Mouse (Mus musculus) embryo, embryonic 11 days (tissue): Measurements from ENCODE around the gene Fkrp.

Experiments
- DNase-seq: peaks from one replicate; pipeline ENCODE4 v3.0.0-alpha.2; 2015

The Fkrp gene

DNA sequence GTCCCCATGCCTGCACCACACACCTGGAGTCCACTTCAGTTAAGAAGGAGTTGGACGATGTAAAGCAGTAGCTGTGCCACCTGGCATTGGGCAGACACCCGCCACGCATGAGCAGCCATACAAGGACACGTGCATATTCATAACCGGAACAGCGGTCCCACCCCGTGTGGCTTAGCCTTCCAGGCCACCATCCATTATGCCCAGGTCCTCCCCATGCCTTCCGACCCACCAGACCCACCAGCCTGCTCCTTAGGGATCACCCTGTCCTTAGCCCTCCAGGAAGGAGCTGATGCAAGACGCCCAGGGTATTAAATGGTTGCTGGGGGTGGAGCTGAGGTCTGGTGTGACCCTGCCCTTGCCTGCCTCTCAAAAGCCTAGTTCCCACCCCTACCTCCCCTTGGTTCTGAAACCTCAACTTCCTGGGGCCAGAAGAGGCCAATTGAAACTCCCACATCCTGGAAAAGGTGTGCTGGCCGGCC, 32.0 kb downstream of the Fkrp start:
- DNase-seq = no peak

DNA sequence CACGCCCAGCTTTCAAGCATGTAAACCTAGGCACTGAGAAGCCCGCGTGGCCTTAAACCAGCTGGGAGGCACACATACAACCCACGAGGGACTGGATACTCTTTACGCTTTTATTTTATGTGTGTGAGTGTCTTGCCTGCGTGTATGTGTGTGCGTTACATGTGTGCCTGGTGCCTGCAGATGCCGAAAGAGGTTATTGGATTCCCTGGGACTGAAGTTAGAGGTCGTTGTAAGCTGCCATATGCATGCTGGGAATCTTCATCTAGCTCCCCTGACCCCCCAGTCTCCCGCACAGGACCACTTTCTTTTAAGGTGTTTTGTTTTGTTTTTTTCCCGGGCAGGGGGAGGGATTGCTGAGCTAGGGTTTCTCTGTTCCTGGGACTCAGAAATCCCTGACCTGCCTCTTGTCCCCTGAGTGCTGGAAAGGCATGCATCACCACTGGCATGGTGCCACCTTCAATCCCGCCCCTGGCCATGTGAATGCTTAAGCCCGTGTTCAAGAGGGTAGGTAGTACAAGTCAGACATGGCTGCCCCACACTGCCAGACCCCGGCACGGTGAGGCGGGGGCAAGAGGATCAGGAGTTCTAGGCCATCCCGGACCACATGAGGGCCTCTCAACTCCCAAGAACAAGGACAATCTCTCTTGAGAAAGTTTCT, 32.6 kb downstream of the Fkrp start:
- DNase-seq = no peak

DNA sequence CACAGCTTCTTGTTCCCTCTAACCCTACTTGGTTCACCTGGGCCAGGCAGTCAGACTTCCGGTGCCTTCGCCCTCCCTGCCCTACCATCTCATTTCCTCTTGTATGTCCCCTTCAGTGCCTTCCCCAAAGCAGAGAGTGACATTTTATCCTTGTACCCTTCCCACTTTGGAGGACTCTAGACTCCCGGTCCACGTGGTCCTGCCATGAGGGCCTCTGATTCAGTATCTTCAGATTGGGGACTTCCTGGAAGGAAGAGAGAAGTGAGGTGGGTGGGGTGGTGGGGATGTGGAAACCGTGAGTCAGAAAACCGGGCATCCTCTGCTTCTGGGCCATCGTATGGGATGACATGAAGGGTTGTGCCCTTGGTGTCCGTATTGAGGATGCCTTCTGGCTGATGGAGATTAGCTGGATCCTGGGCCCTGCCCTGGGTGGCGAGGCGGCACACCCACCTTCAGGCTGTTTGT, 33.3 kb downstream of the Fkrp start:
- no peak for DNase-seq

DNA sequence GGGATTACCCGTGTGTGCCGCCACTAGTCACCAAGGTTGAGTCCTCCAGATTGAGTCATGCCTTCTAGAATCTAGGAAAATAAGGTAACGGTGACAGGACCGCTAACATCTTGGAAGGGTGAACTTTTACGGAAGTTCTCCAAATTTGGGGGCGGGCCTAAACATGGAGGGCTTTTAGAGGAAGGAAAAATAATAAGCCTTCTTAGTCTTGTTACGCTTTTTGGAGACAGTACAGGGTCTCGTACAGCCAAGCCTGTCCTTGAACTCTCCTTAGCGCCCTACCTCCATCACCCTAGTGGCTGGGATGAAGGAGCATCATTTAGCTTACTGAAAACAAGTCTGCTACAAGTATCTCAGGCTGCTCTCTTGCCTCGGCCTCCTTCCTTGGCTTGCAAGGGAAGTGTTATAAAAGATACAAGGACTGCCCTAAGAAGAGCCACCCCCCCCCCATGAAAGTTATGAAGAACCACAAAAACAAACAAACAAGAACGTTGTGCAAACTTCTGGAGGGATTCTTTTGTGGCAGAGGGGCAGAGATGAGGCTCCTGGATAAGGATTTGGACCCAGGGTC, 33.9 kb downstream of the Fkrp start:
- DNase-seq = no peak

DNA sequence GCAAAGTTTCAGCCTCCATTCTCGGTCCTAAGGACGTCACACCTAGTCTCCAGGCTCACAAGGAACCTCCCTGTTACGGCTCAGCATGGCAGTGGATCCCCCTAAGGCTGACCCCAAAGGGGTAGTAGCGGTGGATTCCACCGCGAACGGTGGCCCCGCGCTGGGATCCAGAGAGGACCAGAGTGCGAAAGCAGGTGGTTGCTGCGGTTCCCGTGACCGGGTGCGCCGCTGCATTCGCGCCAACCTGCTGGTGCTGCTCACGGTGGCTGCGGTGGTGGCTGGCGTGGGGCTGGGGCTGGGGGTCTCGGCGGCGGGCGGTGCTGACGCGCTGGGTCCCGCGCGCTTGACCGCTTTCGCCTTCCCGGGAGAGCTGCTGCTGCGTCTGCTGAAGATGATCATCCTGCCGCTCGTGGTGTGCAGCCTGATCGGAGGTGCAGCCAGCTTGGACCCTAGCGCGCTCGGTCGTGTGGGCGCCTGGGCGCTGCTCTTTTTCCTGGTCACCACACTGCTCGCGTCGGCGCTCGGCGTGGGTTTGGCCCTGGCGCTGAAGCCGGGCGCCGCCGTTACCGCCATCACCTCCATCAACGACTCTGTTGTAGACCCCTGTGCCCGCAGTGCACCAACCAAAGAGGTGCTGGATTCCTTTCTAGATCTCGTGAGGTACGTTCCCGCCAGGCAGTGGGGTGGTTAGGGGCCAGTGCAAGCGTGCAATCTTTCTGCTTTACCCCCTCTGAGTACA, 34.5 kb downstream of the Fkrp start:
- DNase-seq = peak; percentile 54

DNA sequence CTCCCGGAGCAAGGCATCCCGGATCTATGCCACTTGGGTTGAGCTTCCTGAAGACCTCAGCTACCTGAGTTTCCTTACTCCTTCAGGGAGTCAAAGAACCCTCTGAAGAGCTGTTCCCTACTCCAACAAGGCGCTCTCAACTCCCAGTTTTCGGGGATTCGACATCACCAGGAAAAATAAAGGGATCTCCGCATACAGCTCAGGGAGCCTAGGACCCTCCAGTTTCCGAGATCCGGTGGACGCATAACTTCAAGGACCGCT, 35.0 kb downstream of the Fkrp start:
- no peak for DNase-seq

DNA sequence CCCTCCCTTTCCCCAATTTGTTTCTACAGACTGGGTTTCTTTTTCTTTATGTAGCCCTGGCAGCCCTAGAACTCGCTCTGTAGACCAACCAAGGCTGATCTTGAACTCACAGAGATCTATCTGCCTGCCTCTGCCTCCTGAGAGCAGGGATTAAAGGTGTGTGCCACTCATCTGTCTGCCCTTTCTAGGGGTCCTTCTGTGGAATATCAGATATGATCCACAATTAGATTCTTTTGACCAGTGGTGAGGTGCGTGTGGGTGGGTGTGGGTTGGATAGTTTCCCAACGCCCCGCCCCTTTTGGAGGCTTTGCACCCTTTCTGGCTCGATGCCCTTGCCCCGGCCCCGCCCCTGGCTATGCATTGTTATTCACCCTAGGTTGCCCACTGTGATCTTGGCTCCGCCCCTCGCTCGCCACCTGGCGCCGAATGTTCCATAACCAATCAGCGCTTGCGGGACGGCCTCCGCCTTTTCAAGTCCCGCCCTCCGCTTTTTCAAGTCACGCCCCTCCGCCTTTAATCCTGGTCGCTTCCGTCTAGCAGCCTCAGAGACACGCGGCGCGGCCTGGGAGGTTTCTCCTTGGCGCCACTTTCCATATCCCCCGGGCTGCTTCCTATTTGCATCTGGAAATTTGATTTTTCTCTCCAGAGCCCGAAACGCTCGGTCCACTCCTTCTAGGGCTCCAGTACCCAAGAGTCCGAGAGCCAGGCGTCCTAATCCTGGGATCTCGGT, 35.5 kb downstream of the Fkrp start, which contains the start of gene Slc1a5:
TSS of gene Slc1a5 (plus strand) at position 516 of the 730 bp plus-strand sequence.
- DNase-seq = peak; percentile 98

DNA sequence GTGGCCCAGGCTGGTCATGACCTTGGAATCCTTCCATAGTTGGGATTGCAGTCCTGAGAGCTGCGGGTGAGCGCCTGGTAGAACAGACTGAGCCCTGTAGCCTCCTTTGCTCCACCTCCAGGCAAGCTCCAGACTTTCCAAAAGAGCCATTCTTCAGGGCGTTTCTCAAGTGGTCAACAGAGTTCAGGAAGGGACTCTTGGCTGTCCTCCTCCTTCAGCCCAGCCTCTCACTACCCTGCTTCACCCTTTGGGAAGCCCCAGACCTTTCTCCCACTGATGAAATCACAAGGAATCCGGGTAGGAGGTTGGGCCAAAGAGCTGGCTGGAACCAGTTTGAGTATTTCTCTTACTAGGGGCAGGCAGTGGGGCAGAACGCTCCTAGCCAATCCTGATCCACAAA, 36.5 kb downstream of the Fkrp start:
- no peak for DNase-seq

DNA sequence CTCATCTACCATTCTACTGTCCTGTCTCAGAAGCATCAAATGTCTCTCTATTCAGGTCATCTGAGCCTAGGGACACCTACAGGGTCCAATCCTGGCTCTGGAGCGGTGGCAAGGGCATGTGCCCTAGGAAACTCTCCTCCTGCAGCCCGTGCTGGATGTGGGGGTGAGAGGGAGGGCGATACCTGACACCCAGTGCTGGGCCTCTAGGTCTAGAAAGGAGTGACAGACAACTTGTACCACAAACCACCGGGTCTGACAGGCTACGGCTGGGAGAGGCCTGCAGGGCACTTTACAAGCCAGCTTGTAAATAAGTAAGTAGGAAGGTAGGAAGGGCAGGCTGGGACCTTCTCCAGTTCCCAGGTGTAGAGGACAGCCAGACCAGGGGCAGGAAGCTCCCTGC, 40.6 kb downstream of the Fkrp start:
- no peak for DNase-seq

DNA sequence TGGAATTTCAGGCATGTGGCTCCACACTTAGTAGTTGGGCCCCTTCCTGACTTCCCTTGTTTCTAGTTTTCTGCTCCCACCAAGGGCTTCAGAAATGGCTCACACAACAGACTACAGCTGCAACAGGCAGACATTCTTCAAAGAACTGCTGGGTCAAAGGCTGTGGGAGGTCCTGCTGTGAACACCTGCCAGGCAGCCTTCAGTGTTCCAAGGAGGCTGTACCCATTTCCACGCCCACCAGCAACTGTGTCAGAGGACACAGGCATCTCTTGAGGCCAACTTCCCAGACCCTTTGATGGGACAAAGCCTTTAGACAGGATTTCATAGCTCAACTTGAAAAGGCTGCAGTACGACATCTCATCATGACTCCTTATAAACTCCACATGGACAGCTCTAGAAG, 50.1 kb downstream of the Fkrp start:
- DNase-seq = peak; percentile 21

DNA sequence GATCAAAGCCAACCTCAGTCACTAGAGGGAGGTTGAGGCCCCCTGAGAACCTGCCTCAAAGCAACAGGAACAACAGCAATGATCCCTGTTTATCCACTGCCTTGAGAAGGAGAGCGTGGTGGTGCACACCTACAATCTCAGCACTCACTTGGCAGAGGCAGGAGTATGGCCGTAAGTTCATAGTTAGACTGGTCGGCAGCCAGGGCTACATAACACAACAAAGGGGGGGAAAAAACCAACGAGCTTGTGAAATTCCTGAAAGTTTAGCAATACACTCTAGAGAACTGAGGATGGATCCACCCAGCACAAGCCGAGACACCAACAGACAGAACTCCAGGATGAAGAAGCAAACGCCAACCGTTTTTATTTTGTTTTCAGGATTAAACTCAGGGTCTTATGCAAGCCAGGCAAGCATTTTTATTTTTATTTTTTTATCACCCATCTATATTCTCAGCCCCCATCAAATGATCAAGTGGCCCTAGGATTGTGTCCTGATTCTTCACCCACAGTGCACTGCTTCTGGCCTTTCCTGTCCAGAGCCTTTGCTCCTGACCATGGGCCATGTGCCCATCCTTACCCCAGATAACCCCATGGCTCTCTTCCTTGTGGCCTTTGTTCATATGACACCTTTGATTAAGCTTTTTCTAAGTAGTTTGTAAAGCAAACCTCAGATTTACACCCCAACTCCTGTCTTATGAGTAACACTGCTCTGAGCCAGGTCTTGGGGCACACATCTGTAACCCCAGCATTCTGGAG, 52.9 kb downstream of the Fkrp start:
- no peak for DNase-seq

DNA sequence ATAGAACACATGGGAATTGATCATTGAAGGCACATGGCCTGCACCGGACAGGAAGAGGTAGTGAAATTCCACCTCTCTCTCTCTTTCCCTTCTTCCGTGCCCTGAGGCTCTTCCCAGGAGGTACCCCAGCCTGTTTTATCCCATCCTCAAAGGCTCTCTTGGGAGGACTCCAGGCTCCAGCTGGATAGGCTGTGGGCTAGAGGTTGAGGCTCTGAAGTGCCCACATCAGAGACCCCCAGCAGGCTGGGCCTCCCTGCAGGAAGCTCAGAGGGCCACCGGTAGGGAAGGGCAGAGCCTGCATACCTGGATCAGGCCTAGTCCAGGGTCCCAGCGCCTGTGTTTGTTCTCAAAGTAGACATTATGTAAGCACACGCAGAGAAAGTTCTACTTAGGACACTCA, 54.9 kb downstream of the Fkrp start:
- DNase-seq = no peak

DNA sequence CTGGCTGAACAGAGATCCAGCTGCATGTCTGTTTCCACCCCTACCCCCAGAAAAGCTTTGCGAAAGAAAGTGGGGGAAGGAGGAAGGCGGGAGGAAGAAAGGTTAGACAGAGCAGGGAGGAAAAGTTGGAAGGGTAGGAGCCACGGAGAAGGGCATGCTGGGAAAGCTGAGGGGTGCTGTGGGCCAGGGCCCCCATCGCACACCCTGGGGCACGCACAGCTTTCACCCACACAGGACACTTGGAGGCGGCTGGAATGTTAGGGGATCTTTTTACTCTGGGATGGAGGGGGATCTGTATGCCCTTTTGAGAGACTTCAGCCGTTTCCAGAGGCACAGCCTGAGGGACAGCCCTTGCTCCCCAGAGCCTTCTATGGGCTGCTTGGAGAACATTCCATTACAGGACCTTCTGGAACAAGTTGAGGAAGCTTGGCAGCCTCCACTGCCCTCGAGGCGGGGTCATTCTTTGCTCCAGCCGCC, 55.5 kb downstream of the Fkrp start:
- DNase-seq = no peak

DNA sequence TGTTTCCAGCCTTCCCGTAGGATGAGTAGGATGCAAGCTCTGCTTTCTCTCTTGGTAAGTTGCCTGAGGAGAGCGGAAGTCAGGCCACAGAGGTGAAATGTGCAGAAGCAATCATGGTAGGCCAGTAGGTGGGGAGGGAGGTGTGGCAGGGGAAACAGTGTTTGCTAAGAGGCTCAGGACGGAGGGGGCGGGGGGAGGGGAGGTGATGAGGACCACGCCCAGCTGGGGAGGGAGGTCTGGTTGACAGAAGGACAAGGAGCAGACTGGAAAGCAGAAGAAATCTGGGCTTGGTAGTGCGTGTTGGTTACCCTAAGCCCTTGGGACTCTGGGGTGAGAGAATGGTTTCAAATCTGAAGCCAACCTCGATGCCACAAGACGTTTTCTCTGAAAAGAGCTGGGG, 56.2 kb downstream of the Fkrp start:
- DNase-seq = peak; percentile 58
